Mouse (Mus musculus) frontal cortex, adult (tissue): ENCODE results near the gene Csf2rb2.
"Not testable (repeated sequence)": the region's sequence is repeated elsewhere in the genome, so short reads cannot be mapped to it uniquely, and the experiment has no call there.

Experiments
- ATAC-seq: cut with Nextera tagmentation; 2 replicates; pipeline ENCODE4 v1.9.2; 2017; ENCODE audit warnings: mild to moderate bottlenecking, moderate library complexity, mixed read lengths; ENCODE audit not compliant: low TSS enrichment

The Csf2rb2 gene

DNA sequence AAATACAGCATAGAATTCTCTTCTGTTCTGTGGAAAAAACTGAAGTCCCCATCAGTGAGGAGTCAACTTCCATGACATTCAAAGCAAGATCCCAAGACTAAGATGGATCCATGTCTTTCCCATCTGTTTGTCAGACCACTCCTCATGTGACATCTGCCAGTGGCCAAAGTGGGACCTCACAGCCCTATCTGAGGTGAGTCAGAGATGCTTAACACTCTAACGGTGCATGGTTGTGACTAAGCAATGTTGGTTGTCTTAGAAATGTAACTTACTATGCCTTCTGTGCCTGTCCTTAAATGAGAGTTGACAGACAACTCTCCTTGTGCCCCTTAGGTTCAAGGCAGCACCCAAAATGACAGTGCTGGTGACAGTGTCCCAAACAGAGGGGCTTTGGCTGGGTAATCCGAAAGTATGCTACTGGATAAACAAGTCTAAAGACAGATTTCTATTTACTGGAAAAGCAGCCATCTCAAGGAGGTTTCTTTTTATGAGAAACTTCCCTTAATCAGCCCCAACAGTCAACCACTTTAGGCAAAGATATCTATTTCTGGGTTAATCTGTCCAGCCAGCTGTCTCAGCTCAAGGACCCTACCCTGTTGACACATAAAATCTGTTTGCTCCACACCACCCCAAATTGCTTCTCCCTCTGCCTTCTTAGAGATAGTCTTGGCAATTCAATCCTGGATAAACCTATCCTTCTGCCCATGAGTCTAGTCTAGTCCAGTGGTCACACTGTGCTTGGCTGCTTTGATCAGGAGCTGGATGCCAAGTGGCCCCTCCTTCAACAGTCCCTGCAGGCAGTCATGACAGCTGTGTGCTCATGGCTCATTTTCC lies 13.0 kb upstream of the Csf2rb2 start:
- not testable (repeated sequence) for ATAC-seq

DNA sequence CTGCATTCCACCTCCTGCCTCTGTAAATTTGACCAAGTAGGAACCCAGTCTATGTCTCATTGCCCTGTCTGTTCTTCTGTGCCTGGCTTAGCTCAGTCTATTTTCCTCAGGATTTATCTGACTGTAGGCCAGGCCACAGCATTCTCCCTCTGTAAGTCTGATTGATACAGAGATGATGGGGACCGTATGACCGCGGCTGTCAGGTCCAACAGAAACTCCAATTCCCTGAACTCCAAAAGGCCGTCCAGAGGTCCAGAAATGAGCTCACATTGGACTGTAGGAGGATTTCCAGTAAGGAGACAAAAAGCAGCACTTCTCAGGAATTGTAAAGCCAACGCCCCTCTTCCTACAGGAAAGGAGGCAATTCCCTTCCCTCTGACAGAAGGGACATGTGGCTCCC lies 8.1 kb upstream of the Csf2rb2 start:
- not testable (repeated sequence) for ATAC-seq

DNA sequence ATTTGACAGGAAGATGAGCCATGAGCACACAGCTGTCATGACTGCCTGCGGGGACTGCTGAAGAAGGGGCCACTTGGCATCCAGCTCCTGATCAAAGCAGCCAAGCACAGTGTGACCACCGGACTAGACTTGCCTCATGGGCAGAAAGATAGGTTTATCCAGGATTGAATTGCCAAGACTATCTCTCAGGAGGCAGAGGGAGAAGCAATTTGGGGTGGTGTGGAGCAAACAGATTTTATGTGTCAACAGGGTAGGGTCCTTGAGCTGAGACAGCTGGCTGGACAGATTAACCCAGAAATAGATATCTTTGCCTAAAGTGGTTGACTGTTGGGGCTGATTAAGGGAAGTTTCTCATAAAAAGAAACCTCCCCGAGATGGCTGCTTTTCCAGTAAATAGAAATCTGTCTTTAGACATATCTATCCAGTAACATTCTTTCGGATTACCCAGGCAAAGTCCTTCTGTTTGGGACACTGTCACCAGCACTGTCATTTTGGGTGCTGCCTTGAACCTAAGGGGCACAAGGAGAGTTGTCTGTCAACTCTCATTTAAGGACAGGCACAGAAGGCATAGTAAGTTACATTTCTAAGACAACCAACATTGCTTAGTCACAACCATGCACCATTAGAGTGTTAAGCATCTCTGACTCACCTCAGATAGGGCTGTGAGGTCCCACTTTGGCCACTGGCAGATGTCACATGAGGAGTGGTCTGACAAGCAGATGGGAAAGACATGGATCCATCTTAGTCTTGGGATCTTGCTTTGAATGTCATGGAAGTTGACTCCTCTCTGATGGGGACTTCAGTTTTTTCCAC lies 7.1 kb upstream of the Csf2rb2 start:
- not testable (repeated sequence) for ATAC-seq

DNA sequence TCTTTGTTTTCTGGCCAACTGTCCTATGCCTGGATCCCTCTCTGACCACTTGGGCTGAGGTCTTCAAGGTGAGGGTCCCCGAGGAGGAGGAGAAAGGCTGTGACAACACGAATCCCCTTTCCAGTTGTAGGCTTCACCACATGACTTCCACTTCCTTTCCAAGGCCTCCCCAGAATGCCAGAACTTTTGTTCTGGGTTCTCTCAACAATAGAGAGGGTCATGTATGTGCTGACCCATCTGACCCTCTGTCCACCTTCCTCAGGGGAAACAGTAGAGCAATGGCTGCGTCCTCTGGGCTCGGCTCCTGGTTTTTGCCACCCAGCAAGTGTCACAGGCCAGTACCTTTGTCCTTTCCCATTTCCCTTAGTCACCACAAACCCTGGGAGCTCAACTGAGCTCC lies 5.5 kb upstream of the Csf2rb2 start:
- no peak for ATAC-seq

DNA sequence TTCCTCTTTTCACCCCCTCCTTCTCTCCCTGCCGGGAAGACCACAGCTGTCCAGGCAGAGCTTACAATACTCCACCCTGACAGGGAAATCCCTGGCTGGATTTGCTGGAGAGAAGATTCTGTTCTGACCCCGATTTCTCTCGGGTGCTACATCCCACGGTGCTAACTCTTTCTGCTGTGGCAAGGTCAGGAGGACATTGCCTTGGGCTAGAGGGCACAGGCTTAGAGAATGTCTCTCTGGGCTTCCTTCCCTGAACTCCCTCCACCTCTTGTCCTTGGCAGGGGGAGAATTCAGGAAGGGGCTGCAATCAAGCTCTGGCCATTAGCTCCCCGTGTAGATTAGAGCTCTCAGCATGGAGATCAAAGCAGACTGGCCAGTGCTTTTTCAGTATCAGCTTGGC lies 4.3 kb upstream of the Csf2rb2 start:
- ATAC-seq, result no peak

DNA sequence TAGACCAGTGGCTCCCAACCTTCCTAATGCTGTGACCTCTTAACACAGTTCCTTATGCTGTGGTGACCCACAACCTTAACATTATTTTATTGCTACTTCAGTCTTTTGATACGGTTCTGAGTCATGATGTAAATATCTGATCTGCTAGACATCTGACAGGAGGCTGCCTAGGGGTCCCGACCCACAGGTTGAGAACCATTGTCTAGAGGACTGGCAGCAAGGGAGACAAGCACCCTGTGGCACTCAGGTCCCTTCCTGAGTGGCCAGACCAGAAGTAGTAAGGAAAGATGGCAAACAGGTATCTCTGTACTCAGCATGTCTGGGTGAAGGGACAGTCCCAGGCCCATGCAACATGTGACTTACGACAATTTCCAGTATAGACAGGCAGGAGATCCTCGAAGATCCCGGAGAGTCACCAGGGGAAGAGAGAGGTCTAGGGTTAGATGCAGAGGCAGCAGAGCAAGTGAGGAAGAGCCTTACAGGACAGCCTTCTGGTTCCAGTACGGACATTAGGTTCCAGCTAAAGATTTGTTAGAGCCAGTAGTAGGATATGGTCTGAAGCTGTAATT lies 1.8 kb downstream of the Csf2rb2 start:
- no peak for ATAC-seq

DNA sequence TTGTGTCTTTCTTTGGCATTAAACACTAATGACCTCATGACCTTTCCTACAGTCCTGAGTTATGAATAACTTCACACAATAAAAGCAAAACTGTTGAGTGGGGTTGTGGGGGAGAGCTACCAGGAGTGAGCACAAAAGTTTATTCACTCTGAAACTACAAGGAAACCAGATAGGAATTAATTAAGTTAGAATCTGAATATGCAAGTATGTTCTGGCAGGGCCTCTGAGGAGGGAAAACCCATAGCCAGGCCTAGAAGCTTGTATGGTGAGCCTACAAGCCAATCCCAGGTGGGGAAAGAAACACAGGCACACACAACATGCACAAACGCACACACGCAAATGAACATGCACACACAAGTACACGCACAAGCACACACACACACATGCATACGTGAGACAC lies 2.8 kb downstream of the Csf2rb2 start:
- ATAC-seq, result no peak

DNA sequence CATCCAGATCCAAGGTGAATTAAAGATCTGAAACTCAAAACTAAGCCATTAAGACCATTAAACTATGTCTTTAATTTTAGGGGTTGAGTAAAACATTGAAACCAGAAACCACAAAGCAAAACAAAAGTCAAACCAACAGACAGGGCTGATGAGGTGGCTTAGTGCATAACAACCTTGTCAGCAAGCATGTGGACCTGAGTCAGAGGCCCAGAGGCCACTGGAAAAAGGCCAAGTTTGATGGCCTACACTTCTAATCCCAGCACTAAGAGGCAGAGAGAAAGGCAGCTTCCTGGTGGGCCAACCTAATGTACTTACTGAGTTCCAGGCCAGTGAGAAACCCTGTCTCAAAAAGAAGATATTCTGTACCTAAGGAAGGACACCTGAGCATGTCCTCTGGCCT lies 4.7 kb downstream of the Csf2rb2 start:
- ATAC-seq, result no peak

DNA sequence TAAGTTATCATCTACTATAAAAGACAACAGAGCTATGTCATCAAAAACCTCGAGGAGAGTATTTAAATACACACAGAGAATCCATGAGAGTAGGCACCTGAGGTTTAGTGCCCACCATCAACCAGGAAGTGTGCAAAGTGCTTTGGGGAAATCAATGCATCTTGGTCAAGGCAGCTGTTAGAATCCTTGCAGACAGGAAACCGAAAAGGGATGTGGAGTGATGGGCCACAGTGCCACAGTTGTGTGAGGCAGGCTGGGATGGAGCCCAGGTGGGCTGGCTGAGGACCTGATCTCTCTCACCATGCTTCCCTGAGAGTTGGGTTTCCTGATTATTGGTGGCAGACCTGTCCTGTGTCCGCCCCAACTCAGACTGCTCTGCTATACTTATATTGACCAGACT lies 5.9 kb downstream of the Csf2rb2 start:
- ATAC-seq, result no peak

DNA sequence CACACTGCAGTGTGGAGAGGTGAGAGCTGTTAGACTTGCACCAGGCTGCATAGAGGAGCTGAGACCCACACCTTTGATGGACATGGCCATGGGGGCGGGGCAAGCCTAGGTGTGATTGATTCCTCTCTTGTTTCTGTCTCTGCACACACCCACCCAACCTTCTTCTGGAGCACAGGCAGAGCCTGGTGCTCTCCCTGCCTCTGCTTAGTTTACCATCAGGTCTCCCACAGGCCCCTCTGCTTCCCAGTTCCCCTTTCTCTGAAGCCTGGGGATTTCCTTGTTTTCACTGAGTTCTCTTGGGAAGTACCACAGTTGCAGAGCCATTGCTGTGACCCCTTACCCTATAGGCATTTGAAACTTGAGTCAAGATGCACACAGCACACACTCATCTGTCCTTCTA lies 7.0 kb downstream of the Csf2rb2 start:
- ATAC-seq, result no peak

DNA sequence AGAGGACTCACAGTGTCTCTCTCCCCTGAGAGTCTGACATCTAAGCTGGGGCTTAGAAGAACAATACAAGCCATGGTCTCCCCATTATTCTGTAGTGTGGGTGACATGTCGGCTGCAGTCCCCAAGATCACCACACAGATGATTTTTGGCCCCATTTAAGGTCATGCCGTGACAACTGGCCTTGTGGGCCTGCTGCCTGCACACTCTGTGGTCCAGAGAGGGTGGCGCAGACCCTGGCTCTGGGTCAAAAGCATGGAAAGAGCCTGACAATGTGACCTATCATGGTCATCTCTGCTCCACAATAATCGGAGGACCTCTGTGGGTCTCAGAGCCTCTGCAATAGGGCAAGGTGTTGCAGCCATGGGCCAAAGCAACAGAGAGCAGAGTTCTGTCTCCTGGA lies 11.8 kb downstream of the Csf2rb2 start:
- no peak for ATAC-seq

DNA sequence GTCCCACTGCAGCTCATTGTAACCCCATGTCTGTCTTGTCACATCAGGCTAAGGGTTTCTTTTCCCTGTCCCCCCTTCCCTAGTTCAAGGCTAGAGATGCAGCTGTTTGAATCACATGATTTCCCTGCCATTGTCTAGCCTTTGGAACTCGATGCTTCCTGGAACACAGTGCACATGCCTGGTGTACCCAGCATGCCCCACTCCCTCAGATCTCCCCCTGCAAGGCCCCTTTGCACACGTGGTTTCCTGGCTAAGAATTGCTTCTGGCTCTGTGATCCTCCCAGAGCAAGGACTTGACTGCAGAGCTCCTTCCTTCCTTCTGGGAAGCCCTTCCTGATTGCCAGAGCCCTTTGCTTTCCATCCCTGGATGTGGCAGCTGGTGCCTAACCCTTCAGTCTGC lies 12.3 kb downstream of the Csf2rb2 start:
- not testable (repeated sequence) for ATAC-seq

DNA sequence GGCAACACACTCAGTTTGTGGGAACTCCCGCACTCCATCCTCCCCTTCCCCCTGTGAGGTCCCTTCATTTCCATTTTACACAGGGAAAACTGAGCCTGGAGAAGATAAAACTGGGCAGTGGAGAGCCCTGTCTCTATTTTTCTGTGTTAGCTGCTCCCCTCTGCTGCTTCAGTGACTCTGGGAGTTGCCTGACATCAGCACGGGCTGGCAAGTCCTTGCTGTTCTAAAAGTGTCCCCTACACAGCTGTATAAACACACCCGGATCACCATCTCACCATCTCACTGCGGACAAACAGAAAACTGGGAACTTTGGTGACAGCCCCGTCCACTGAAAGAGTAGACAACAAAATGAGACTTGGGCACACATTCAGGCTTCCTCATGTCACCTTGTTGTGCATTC lies 15.7 kb downstream of the Csf2rb2 start:
- not testable (repeated sequence) for ATAC-seq

DNA sequence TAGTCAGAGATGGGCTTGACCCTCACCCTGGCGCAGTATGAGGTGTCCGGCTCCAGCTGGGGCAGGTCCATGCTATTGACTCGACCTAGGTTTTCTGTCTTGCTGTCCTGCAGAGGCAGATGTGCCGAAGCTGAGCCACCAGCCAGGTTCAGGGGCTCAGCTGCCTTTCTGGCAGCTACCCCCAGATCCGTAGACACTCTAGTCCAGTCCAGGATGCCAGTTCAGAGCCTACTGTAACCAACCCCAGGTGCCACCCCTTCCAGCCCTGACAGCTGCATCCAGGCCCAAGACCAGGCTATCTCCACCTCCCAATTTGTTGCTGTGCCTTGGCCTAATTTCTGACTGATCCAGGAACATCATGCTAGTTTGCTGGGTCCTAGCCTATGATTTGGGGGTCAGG lies 17.6 kb downstream of the Csf2rb2 start:
- no peak for ATAC-seq

DNA sequence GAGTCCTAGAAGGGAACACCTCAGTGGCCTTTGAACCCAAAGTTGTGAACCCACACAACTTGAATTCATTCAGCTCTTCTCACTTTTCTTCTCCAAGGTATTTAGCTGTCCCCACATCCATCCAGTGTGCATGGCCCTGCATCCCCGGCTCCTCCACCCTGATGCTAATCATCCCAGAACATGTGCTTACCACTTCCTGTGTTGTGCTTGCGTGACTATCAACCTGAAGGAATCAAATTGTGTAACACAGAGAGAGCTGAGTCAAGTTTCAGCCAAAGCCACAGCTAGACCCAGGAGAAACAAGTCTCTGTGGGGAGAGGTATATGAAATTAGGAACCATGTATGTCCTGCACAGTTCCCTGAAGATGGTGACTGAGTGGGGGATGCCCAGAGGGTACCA lies 27.2 kb downstream of the Csf2rb2 start:
- ATAC-seq, result no peak

DNA sequence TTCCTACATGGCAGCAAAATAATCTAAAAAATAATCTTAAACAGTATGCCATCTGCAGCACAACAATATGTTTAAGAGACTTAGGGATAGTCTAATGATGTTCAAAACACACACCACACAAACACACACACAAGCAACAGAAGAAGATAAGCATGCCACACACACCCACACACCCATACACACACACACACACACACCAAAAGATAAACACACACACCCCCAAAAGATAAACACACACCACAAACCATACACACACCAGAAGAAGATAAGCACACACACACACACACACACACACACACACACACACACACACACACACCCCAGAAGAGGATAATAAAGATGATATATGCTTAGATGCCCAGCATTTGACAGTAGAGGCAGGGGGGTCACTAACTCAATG lies 34.3 kb downstream of the Csf2rb2 start:
- ATAC-seq, result no peak

DNA sequence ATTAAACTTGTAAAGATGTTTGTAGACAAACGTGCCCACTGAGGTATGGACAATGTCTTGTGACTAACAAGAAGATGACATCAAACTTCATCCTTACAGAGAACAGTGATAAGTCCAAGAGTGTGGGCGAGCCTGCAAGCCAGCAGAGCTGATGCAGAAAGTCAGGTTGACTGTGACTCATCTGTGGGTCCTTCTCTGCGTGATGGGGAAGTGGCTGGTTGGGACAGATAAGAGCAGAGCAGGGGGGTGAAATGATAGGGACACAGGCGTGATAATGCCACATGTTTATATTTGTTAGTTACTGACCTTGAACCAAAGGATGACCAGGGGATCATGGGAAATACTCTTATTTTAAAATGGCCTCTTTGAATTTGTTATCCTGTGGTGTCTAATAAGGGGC lies 37.7 kb downstream of the Csf2rb2 start:
- peak; percentile 89; the same call in 1 of the 2 replicates for ATAC-seq

DNA sequence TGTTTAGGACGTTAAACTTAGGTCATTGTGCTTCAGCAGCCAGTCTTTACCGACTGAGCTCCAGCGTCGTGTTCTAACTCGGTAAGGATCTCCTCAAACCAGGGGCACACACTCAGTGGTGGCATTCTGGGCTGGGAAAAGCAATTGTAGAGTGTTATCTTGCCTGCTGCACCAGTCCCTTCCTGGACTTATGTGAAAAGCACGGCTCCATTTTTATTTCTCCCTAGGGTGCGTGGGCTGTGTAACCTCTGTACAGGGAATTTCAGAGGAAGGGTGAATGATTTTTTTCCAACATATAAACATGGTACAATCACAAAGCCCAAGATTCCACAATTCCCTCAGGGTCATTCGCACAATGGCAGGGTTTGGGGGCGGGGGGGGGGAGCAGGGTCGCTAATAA lies 38.1 kb downstream of the Csf2rb2 start:
- no peak for ATAC-seq

DNA sequence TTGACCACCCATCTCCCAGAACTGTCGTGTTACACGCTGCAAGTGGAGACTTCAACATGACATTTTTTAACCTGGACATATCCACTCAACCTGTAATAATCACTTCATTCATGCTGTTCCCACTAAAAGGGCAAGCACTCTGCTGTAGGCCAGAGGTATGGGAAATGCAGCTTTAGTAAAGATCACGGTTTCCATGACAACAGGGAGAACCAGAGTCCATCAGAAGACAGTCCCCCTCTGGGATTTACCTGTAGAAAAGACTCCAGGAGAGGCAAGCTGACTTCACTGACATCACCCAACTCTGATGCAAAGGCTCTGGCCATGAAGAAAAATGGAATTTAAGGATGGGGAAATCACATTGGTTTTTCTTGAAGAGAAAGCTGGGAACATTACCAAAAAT lies 42.2 kb downstream of the Csf2rb2 start:
- no peak for ATAC-seq

DNA sequence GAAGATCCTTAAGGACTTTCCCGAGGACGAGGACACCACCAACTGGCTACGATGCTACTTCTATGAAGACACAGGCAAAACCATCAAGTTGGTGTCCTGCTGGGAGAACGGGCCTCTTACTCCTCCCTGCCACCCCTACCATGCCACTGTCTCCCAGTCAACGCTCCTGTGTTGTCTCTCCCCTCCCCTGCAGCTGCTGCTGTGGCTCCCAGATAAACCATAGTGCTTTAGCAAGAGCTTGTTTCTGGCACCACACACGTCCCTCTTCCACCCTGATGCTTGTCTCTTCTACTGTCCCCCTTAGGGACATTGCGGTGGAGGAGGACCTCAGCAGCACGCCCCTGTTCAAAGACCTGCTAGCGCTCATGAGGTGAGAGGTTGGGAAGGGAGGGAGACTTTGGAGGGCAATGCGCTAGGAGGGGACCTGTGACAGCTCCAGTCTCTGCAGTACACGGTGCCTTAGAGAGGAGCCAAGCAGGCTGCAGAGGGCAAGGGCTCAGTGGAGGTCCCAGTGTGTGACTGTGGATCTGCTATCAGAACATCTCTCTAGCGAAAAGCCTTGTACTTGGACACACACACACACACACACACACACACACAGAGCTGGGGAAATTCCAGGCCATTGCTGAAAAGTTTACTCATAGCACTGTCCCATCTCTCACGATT lies 44.7 kb downstream of the Csf2rb2 start:
- no peak for ATAC-seq

DNA sequence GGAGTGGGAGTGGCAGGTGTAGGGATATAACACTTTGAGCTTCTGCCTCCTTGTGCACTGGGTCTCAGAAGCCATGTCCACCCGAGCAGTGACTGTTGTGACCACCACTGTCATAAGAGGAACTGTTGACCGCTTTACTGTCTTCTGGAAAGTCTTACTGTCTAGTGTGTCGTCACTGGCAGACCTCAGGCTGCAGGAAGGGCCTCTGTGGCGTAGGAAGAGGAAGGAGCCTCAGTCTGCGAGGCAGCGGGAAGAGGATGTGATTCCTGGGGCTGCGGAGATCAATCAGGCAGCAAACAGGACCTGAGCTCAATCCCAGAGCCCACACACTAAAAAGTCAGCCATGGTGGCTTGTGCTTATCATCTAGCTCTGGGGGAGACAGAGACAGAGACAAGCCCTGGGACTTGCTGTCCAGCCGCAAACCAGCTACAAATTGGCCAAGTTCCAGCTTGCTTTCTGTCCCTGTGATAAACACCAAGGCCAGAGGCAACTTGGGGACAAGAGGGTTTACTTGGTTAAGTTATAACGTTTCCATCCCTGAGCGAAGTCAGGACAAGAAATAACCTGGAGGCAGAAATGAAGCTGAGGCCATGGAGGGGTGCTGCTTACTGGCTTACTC lies 47.2 kb downstream of the Csf2rb2 start:
- no peak for ATAC-seq
